Mouse (Mus musculus): Measurements from ENCODE around the gene Kdm4a. TPM values are rescaled to one million over a fixed set of nuclear protein-coding genes. Genes with fewer than 3 reads are reported as not detected.

The Kdm4a gene
- polyA plus RNA-seq, 1 experiment from 2014 or later = 20.3 TPM

- H3K27ac ChIP-seq (ENCODE audit: low read length) = no peak overlapping the region
- no peaks in the 10 kb centered on the region for H3K9me3 ChIP-seq (ENCODE audit: low read length)
- no peak overlapping the region for H3K4me2 ChIP-seq (replicated peaks; ENCODE audit: low read depth, low read length)
- no peak overlapping the region for H3K9ac ChIP-seq (replicated peaks; ENCODE audit: low read depth)
- no peak overlapping the region for H3K4me3 ChIP-seq (ENCODE audit: low read depth, low read length)
- no peaks in the 10 kb centered on the region for H3K36me3 ChIP-seq (ENCODE audit: insufficient read depth, low read length)
- TF ChIP-seq CTCF (IDR thresholded peaks at IDR 0.05) = no peak
- TF ChIP-seq EP300 (IDR thresholded peaks at IDR 0.05) = no peak
- H3K4me1 ChIP-seq (ENCODE audit: insufficient read depth, low read depth, low read length) = no peaks in the 10 kb centered on the region
- WGBS = 83% methylated on average over 7 of the region's 7 CpGs
- no peaks in the 10 kb centered on the region for H3K27me3 ChIP-seq (replicated peaks; ENCODE audit: insufficient read depth, low read length)
- DNase-seq (ENCODE audit: low spot score) (no peak), ATAC-seq (no peak)
These were observed 64.7 kb downstream of the Kdm4a start for GRCm38 (mm10) chr4:118115132-118115531.

- no peaks in the 10 kb centered on the region for H3K36me3 ChIP-seq (ENCODE audit: insufficient read depth, low read length)
- DNase-seq (ENCODE audit: low spot score) (no peak), ATAC-seq (no peak)
- no peaks in the 10 kb centered on the region for H3K9me3 ChIP-seq (ENCODE audit: low read length)
- H3K9ac ChIP-seq (replicated peaks; ENCODE audit: low read depth) = no peak overlapping the region
- no peaks in the 10 kb centered on the region for H3K27me3 ChIP-seq (replicated peaks; ENCODE audit: insufficient read depth, low read length)
- TF ChIP-seq CTCF (IDR thresholded peaks at IDR 0.05) (no peak), EP300 (IDR thresholded peaks at IDR 0.05) (no peak)
- H3K27ac ChIP-seq (ENCODE audit: low read length) = no peak overlapping the region
- no peak overlapping the region for H3K4me2 ChIP-seq (replicated peaks; ENCODE audit: low read depth, low read length)
- H3K4me1 ChIP-seq (ENCODE audit: insufficient read depth, low read depth, low read length) = peaks cover 8% of the 10 kb centered on the region; the same call in 1 of the 2 replicates
- WGBS = 55% methylated on average over 12 of the region's 12 CpGs
- no peak overlapping the region for H3K4me3 ChIP-seq (ENCODE audit: low read depth, low read length)
These were observed 67.2 kb downstream of the Kdm4a start for GRCm38 (mm10) chr4:118112601-118113000.

DNA sequence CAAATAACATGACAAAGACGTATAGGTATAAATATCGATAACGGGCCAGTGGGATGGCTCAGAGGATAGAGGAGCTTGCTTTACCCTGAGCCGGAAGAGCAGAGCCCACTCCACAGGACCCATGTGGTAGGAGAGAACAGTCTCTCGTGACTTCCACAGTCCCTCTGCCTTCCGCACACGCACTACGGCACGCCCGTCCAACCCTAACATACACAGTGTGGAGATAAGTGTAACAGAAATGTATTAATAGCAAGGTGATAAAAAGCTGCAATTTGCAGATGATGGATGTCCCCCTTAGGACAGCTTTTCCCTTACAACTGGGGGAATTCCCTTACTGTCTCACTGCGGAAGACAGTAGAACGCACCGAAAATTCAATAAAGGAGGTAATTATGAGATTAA lies 70.2 kb downstream of the Kdm4a start:
- no peak for DNase-seq (ENCODE audit: low spot score)
- no peak overlapping the region for H3K4me2 ChIP-seq (replicated peaks; ENCODE audit: low read depth, low read length)
- no peak overlapping the region for H3K9ac ChIP-seq (replicated peaks; ENCODE audit: low read depth)
- no peak overlapping the region for H3K4me3 ChIP-seq (ENCODE audit: low read depth, low read length)
- no peak for ATAC-seq
- WGBS = 68% methylated on average over 13 of the region's 13 CpGs
- peaks cover 8% of the 10 kb centered on the region; the same call in 1 of the 2 replicates for H3K4me1 ChIP-seq (ENCODE audit: insufficient read depth, low read depth, low read length)
- TF ChIP-seq CTCF (IDR thresholded peaks at IDR 0.05) (no peak), EP300 (IDR thresholded peaks at IDR 0.05) (no peak)
- no peaks in the 10 kb centered on the region for H3K9me3 ChIP-seq (ENCODE audit: low read length)
- H3K27ac ChIP-seq (ENCODE audit: low read length) = no peak overlapping the region
- H3K36me3 ChIP-seq (ENCODE audit: insufficient read depth, low read length) = no peaks in the 10 kb centered on the region
- no peaks in the 10 kb centered on the region for H3K27me3 ChIP-seq (replicated peaks; ENCODE audit: insufficient read depth, low read length)

DNA sequence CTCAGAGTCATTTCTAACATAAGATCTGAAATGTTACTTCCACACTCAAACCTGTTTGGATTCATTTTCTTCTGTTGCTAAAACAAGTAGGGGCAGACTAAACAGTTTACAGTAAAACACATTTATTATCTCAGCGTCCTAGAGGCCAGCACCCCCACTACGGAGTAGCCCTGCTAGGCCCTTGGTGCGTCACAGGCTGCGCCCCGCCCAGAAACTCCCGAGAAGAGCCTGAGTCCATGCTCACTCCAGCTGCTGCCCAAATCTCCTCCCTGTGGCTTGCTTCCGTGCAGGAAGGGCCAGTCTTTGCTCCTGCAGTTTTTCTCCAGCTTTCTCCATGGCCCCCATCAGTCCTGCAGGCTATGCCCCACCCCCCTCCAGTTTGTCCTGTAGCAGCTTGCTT lies 71.1 kb downstream of the Kdm4a start:
- 31% methylated on average over 7 of the region's 7 CpGs for WGBS
- no peak for TF ChIP-seq EP300 (IDR thresholded peaks at IDR 0.05)
- TF ChIP-seq CTCF (IDR thresholded peaks at IDR 0.05) = no peak
- no peak overlapping the region for H3K27ac ChIP-seq (ENCODE audit: low read length)
- H3K4me1 ChIP-seq (ENCODE audit: insufficient read depth, low read depth, low read length) = peaks cover 8% of the 10 kb centered on the region; the same call in 1 of the 2 replicates
- H3K27me3 ChIP-seq (replicated peaks; ENCODE audit: insufficient read depth, low read length) = no peaks in the 10 kb centered on the region
- H3K4me2 ChIP-seq (replicated peaks; ENCODE audit: low read depth, low read length) = no peak overlapping the region
- H3K9ac ChIP-seq (replicated peaks; ENCODE audit: low read depth) = no peak overlapping the region
- DNase-seq (ENCODE audit: low spot score) = peak; percentile 51
- peak; percentile 74 for ATAC-seq
- H3K36me3 ChIP-seq (ENCODE audit: insufficient read depth, low read length) = no peaks in the 10 kb centered on the region
- H3K9me3 ChIP-seq (ENCODE audit: low read length) = no peaks in the 10 kb centered on the region
- no peak overlapping the region for H3K4me3 ChIP-seq (ENCODE audit: low read depth, low read length)

- ATAC-seq (no peak), DNase-seq (ENCODE audit: low spot score) (no peak)
- Histone ChIP-seq H3K27me3 (replicated peaks; ENCODE audit: insufficient read depth, low read length) (no peaks in the 10 kb centered on the region), H3K9me3 (ENCODE audit: low read length) (no peaks in the 10 kb centered on the region), H3K4me2 (replicated peaks; ENCODE audit: low read depth, low read length) (no peak overlapping the region), H3K4me3 (ENCODE audit: low read depth, low read length) (no peak overlapping the region), H3K9ac (replicated peaks; ENCODE audit: low read depth) (no peak overlapping the region), H3K27ac (ENCODE audit: low read length) (no peak overlapping the region), H3K36me3 (ENCODE audit: insufficient read depth, low read length) (no peaks in the 10 kb centered on the region), H3K4me1 (ENCODE audit: insufficient read depth, low read depth, low read length) (peaks cover 8% of the 10 kb centered on the region; the same call in 1 of the 2 replicates)
- TF ChIP-seq EP300 (IDR thresholded peaks at IDR 0.05) (no peak), CTCF (IDR thresholded peaks at IDR 0.05) (no peak)
- 81% methylated on average over 3 of the region's 3 CpGs for WGBS
These were observed 74.4 kb downstream of the Kdm4a start for GRCm38 (mm10) chr4:118105256-118106053.

GRCm38 (mm10) chr4:118103280-118103830 lies 76.5 kb downstream of the Kdm4a start:
- no peak for ATAC-seq
- Histone ChIP-seq H3K4me1 (ENCODE audit: insufficient read depth, low read depth, low read length) (no peaks in the 10 kb centered on the region), H3K4me2 (replicated peaks; ENCODE audit: low read depth, low read length) (no peak overlapping the region), H3K27ac (ENCODE audit: low read length) (no peak overlapping the region), H3K36me3 (ENCODE audit: insufficient read depth, low read length) (no peaks in the 10 kb centered on the region), H3K4me3 (ENCODE audit: low read depth, low read length) (no peak overlapping the region), H3K9ac (replicated peaks; ENCODE audit: low read depth) (no peak overlapping the region), H3K27me3 (replicated peaks; ENCODE audit: insufficient read depth, low read length) (no peaks in the 10 kb centered on the region), H3K9me3 (ENCODE audit: low read length) (no peaks in the 10 kb centered on the region)
- DNase-seq (ENCODE audit: low spot score) = no peak
- WGBS = 69% methylated on average over 8 of the region's 8 CpGs
- TF ChIP-seq CTCF (IDR thresholded peaks at IDR 0.05) (no peak), EP300 (IDR thresholded peaks at IDR 0.05) (no peak)
